Mouse (Mus musculus): Measurements from ENCODE around the gene Sim1.

Gene Sim1

GRCm38 (mm10) chr10:50899846-50900745, 5.5 kb downstream of the Sim1 start:
- in situ Hi-C loops (cut with MboI; ENCODE audit: low pct_unique_long_range_greater_than_20kb in 1 of 2, low sequenced_read_pairs in 2 of 2, unreplicated experiment in 1 of 2): loop anchor here (10.0 to 25.0 kb wide), 2 partner anchors 345 to 362 kb away; no protein-coding TSS in a partner anchor

- in situ Hi-C loops (cut with MboI; ENCODE audit: low pct_unique_long_range_greater_than_20kb in 1 of 2, low sequenced_read_pairs in 2 of 2, unreplicated experiment in 1 of 2): loop anchor here (10.0 to 25.0 kb wide), 2 partner anchors 344 to 361 kb away; no protein-coding TSS in a partner anchor
Observed at GRCm38 (mm10) chr10:50900746-50901600, 6.4 kb downstream of the Sim1 start.

GRCm38 (mm10) chr10:50901601-50902475, 7.3 kb downstream of the Sim1 start:
- in situ Hi-C loops (cut with MboI; ENCODE audit: low pct_unique_long_range_greater_than_20kb in 1 of 2, low sequenced_read_pairs in 2 of 2, unreplicated experiment in 1 of 2): loop anchor here (10.0 to 25.0 kb wide), 2 partner anchors 343 to 360 kb away; no protein-coding TSS in a partner anchor

DNA sequence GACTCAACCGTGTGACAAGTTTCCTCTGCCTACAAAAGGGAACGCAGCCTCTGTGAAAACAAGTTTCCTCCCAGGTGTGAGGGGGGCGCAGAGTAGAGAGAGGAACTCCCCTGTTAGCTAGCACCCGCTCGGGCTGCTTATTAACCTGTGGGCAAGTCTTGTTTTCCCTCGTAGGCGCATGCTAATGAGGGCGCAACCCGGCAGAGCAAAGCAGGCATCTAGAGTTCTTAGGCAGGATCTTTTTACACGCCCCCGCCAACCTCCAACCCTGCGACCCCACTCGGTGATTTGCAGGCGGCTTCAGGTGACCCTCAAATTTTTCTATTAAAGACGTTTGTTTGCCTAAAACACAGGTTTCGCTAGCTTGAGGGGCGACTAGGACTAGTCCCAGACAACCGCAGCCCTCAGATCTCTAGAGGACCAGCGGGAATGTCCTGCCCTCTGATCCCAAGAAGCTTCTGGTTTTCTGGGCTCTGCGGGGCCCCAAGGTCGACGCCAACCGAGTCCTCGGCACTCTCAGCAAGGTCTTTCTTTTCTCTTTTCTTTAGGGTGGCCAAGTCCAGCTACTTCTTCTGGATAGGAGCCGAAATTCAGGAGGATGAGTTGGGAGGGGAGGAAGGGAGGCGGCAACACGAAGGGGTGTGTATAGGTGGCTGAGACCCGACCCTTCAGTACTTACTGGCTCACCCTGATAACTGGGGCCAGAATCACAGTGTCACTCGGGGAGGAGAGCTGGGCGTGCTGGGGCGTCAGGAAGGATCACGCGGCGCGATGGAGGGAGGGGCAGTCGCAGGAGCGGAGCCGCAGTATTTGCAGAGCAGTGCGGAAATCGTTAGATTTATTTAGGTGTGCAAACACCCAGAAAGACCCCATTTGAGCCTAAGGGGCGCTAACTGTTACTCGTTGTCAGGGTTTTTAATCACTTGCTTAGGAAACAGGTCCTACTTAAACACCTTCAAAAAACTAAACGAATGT, 8.5 kb downstream of the Sim1 start:
- in situ Hi-C loops (cut with MboI; ENCODE audit: low pct_unique_long_range_greater_than_20kb in 1 of 2, low sequenced_read_pairs in 2 of 2, unreplicated experiment in 1 of 2): loop anchor here (10.0 to 25.0 kb wide), 2 partner anchors 342 to 359 kb away; no protein-coding TSS in a partner anchor

- in situ Hi-C loops (cut with MboI; ENCODE audit: low pct_unique_long_range_greater_than_20kb in 1 of 2, low sequenced_read_pairs in 2 of 2, unreplicated experiment in 1 of 2): loop anchor here (10.0 to 25.0 kb wide), 2 partner anchors 341 to 358 kb away; no protein-coding TSS in a partner anchor
Observed at GRCm38 (mm10) chr10:50903846-50904763, 9.6 kb downstream of the Sim1 start.

DNA sequence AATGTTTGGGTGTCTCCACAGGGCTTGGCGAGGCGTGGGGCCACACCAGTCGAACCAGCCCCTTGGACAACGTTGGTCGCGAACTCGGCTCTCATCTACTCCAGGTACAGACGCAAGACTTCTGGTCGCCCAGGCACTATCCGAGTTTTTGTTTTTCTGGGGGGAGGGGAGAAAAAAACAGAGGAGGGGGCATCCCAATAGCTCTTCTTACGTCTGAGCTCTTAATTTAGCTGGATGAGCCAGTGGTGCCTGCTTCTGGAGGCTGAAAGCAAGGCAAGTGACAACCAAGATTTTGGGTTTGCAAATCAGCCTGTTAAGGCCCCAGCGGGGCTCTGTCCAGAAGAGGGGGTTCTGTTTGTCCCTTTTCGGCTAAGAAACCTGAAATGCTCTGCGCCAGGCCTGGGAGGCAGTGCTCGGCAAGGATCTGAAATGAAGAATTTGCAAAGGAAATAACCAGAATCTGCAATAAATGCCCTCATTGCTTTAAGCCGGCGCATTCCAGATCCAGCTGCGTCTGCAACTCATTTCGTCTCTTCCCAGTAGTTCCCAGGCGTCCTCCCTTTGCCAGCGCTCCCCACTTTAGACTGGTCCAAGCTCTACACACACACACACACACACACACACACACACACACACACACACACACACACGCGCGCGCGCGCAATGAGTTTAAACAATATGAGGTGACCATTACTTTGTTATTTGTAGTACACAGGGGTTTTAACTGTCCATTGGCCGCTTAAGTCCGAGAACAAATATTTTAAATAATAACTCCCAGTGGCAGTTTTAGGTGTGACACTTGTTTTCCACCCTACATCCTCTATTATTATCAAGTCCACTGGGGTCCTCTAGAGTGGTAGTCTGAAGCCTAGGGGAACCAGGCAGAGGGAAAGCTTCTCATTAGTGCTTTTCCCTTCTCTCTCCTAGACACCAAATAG, 10.5 kb downstream of the Sim1 start:
- in situ Hi-C loops (cut with MboI; ENCODE audit: low pct_unique_long_range_greater_than_20kb in 1 of 2, low sequenced_read_pairs in 2 of 2, unreplicated experiment in 1 of 2): loop anchor here (10.0 to 25.0 kb wide), 2 partner anchors 340 to 357 kb away; no protein-coding TSS in a partner anchor

DNA sequence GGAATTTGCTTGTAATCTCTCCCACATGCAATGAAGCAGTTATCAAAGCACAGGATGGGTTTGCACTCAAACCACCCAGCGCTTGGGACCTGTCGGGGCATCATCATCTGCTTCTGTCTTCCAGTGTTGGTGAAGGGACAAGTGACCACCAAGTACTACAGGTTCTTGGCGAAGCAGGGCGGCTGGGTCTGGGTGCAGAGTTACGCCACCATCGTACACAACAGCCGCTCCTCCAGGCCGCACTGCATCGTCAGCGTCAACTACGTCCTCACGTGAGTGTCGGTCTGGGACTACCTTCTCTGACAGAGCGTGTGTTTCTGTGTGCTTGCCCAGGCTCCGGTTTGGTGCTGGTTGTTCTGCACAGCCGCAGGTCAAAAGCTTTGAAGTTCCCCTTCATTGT, 15.8 kb downstream of the Sim1 start:
- in situ Hi-C loops (cut with MboI; ENCODE audit: low pct_unique_long_range_greater_than_20kb in 1 of 2, low sequenced_read_pairs in 2 of 2, unreplicated experiment in 1 of 2): loop anchor here in 1 of 2 experiments (25.0 kb wide), 1 partner anchor 352 kb away; no protein-coding TSS in a partner anchor

DNA sequence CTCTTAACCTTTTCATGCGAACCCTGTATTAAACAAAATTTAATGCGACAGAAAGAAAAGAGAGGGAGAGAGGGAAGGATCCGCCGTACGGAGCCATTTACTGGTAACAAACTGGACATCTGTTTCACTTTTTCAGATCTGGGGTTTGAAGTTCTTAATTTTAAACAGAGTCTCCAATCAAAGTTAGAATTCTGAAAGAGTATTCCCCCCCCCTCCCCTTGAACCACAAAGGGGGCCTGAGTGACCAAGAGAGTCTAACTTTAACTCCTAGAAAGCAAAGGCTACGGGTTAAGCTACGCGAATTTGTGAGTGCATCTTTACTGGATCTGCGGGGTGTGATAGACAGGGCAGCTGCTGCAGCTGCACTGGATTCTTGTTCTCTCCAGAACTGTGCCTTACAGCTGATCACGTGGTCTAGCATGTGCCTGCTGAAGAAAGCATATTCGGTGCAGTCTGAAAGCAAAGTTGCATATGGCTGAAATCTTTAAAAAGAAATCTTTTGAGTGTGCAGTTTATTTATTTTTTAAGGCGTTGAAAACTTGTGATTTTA, 16.4 kb downstream of the Sim1 start:
- in situ Hi-C loops (cut with MboI; ENCODE audit: low pct_unique_long_range_greater_than_20kb in 1 of 2, low sequenced_read_pairs in 2 of 2, unreplicated experiment in 1 of 2): loop anchor here in 1 of 2 experiments (25.0 kb wide), 1 partner anchor 351 kb away; no protein-coding TSS in a partner anchor

DNA sequence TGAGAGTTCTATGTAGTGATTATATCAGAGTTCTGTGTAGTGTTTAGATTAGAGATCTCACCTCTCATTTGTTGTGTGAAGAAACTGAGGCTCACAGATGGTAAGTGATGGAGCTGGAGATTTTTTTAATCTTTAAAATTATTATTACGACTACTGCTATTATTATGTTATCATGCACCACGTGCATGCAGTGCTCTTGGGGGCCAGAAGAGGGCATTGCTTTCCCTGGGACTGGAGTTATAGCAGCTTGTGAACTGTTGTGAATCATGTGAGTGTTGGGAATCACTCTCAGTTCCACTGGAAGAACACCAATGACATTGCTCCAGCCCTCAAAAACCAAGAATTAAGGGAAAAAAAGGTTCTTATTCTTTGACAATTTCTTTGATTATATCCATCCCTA, 21.1 kb downstream of the Sim1 start:
- in situ Hi-C loops (cut with MboI; ENCODE audit: low pct_unique_long_range_greater_than_20kb in 1 of 2, low sequenced_read_pairs in 2 of 2, unreplicated experiment in 1 of 2): loop anchor here in 1 of 2 experiments (25.0 kb wide), 1 partner anchor 347 kb away; no protein-coding TSS in a partner anchor

DNA sequence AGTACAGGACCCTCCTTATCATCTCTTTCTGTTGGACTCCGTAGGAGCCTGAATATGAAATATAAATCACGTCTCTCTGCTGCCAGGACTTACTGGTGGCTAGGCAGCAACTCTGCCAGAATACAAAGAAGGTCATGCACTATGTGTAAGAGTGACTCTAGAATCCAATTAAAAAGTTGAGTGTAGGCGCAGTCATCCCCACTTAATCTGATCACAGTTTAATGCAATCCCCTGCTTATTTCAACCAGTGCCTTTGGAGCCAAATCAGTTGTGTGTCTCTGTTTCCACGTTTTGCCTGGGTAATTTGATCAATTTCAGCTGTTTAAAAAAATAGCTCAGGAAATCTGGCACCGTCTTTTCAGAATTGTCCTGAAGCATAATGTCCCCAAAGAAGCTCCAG, 34.7 kb downstream of the Sim1 start:
- in situ Hi-C loops (cut with MboI; ENCODE audit: low pct_unique_long_range_greater_than_20kb in 1 of 2, low sequenced_read_pairs in 2 of 2, unreplicated experiment in 1 of 2): no loop called here

GRCm38 (mm10) chr10:50935673-50936072, 41.1 kb downstream of the Sim1 start:
- in situ Hi-C loops (cut with MboI; ENCODE audit: low pct_unique_long_range_greater_than_20kb in 1 of 2, low sequenced_read_pairs in 2 of 2, unreplicated experiment in 1 of 2): no loop called here

GRCm38 (mm10) chr10:50973625-50974024, 79.1 kb downstream of the Sim1 start:
- in situ Hi-C loops (cut with MboI; ENCODE audit: low pct_unique_long_range_greater_than_20kb in 1 of 2, low sequenced_read_pairs in 2 of 2, unreplicated experiment in 1 of 2): no loop called here

- in situ Hi-C loops (cut with MboI; ENCODE audit: low pct_unique_long_range_greater_than_20kb in 1 of 2, low sequenced_read_pairs in 2 of 2, unreplicated experiment in 1 of 2): no loop called here
Observed at GRCm38 (mm10) chr10:50981849-50982248, 87.3 kb downstream of the Sim1 start.

DNA sequence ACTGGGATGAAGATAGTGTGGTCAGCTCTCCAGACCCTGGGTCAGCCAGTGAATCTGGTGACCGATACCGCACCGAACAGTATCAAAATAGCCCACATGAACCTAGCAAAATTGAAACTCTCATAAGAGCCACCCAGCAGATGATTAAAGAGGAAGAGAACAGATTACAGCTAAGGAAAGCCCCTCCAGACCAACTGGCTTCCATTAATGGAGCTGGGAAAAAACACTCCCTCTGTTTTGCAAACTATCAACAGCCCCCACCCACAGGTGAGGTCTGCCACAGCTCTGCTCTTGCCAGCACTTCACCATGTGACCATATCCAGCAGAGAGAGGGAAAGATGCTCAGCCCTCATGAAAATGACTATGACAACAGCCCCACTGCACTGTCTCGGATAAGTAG, 89.1 kb downstream of the Sim1 start:
- in situ Hi-C loops (cut with MboI; ENCODE audit: low pct_unique_long_range_greater_than_20kb in 1 of 2, low sequenced_read_pairs in 2 of 2, unreplicated experiment in 1 of 2): no loop called here

- in situ Hi-C loops (cut with MboI; ENCODE audit: low pct_unique_long_range_greater_than_20kb in 1 of 2, low sequenced_read_pairs in 2 of 2, unreplicated experiment in 1 of 2): no loop called here
Observed at GRCm38 (mm10) chr10:51007798-51008197, 113.2 kb downstream of the Sim1 start.

Data from mouse embryonic stem cell (cell line).